Mouse (Mus musculus) midbrain, embryonic 11.5 days (tissue): Measurements from ENCODE around the gene Tmem230. TPM values are rescaled to one million over a fixed set of nuclear protein-coding genes. Genes with fewer than 3 reads are reported as not detected.
"Not testable (repeated sequence)": the region's sequence is repeated elsewhere in the genome, so short reads cannot be mapped to it uniquely, and the experiment has no call there.

Source experiments
- ATAC-seq: fragments of 200-750 bp; cut with Nextera tagmentation; 2 replicates; pipeline ENCODE4 v1.8.0; 2017; ENCODE audit warnings: moderate TSS enrichment, moderate library complexity; ENCODE audit not compliant: low FRiP score
- DNase-seq: peaks from one replicate; pipeline ENCODE4 v3.0.0; 2015; ENCODE audit warnings: low spot score; ENCODE audit errors: missing footprints
- H3K27ac ChIP-seq: fragments of 300-500 bp; sonication (generic); 2 replicates; pipeline ENCODE4 v1.5.1; 2014; ENCODE audit warnings: low read depth, low read length
- H3K27me3 ChIP-seq: fragments of 300-500 bp; sonication (generic); 2 replicates; pipeline ENCODE4 v1.6.1; 2014; ENCODE audit warnings: mild to moderate bottlenecking, low read length, moderate library complexity, mixed read lengths; ENCODE audit not compliant: control insufficient read depth, insufficient read depth
- H3K36me3 ChIP-seq: fragments of 300-500 bp; sonication (generic); 2 replicates; pipeline ENCODE4 v1.6.1; 2014; ENCODE audit warnings: mild to moderate bottlenecking, low read length, moderate library complexity, mixed read lengths; ENCODE audit not compliant: control insufficient read depth, insufficient read depth
- H3K4me1 ChIP-seq: fragments of 300-500 bp; sonication (generic); 2 replicates; pipeline ENCODE4 v1.6.1; 2014; ENCODE audit warnings: low read length; ENCODE audit not compliant: control insufficient read depth, insufficient read depth
- H3K4me2 ChIP-seq: fragments of 300-500 bp; sonication (generic); 2 replicates; pipeline ENCODE4 v1.6.1; 2014; ENCODE audit warnings: mild to moderate bottlenecking, moderate library complexity
- H3K4me3 ChIP-seq: fragments of 300-500 bp; sonication (generic); 2 replicates; pipeline ENCODE4 v1.5.1; 2014; ENCODE audit warnings: low read depth, low read length
- H3K9ac ChIP-seq: fragments of 300-500 bp; sonication (generic); 2 replicates; pipeline ENCODE4 v1.6.1; 2014; ENCODE audit warnings: low read length
- H3K9me3 ChIP-seq: fragments of 300-500 bp; sonication (generic); 2 replicates; pipeline ENCODE4 v1.6.1; 2016; ENCODE audit warnings: low read length; ENCODE audit not compliant: control insufficient read depth
- WGBS: fragments of 180-500 bp; shearing (Covaris S2); extraction: QIAGEN DNeasy Blood & Tissue Kit; methylation state at CpG from one replicate; pipeline ENCODE4 v1.1.7; 2014; 5-methylcytosine and 5-hydroxymethylcytosine counted together
- polyA plus RNA-seq: library from polyadenylated mRNA; unstranded; fragments of >200 nt; fragmentation: Nextera tagmentation; extraction: Ambion mirVana; gene quantifications from 2 replicates; pipeline ENCODE4 v1.2.1, GENCODE M21; 2014

The Tmem230 gene
- polyA plus RNA-seq = 54.2 and 57.1 TPM in 2 replicates

- H3K4me3 ChIP-seq = peak within 1 kb of the TSS; percentile 58
- peak; percentile 95 for ATAC-seq
- peak; percentile 99 for DNase-seq
- no peaks in the 10 kb centered on the region for H3K27me3 ChIP-seq
- WGBS = 6% methylated on average over 50 of the region's 50 CpGs
- peak within 1 kb of the TSS; percentile 75 for H3K4me2 ChIP-seq
- peak within 1 kb of the TSS; percentile 48 for H3K27ac ChIP-seq
- H3K36me3 ChIP-seq = peaks cover 5% of the 10 kb centered on the region; the same call in 1 of the 2 replicates
- H3K9ac ChIP-seq = peak within 1 kb of the TSS; percentile 73
- H3K9me3 ChIP-seq = no peaks in the 10 kb centered on the region
- H3K4me1 ChIP-seq = peaks cover 13% of the 10 kb centered on the region
Observed at GRCm38 (mm10) chr2:132247539-132248313, at the start of gene Tmem230. Gene Tmem230 (minus strand): TSS chr2:132247807.

GRCm38 (mm10) chr2:132293694-132294450 is 46.3 kb upstream of the Tmem230 start:
- WGBS = 95% methylated on average over 10 of the region's 10 CpGs
- Histone ChIP-seq H3K4me1 (peaks cover 8% of the 10 kb centered on the region; the same call in 1 of the 2 replicates), H3K36me3 (peaks cover 9% of the 10 kb centered on the region; the same call in 1 of the 2 replicates), H3K4me3 (no peak overlapping the region), H3K27ac (no peak overlapping the region), H3K4me2 (no peak overlapping the region), H3K9me3 (no peaks in the 10 kb centered on the region), H3K9ac (no peak overlapping the region), H3K27me3 (no peaks in the 10 kb centered on the region)
- ATAC-seq = no peak
- DNase-seq = peak; percentile 23

- Histone ChIP-seq H3K36me3 (peaks cover 6% of the 10 kb centered on the region; the same call in 1 of the 2 replicates), H3K4me2 (no peak overlapping the region), H3K9me3 (no peaks in the 10 kb centered on the region), H3K4me3 (no peak overlapping the region), H3K9ac (no peak overlapping the region), H3K27me3 (no peaks in the 10 kb centered on the region), H3K4me1 (peaks cover 8% of the 10 kb centered on the region; the same call in 1 of the 2 replicates), H3K27ac (no peak overlapping the region)
- 34% methylated on average over 4 of the region's 4 CpGs for WGBS
- DNase-seq (no peak), ATAC-seq (peak; percentile 33; the same call in 1 of the 2 replicates)
Observed at GRCm38 (mm10) chr2:132292083-132292482, 44.5 kb upstream of the Tmem230 start.

- no peak overlapping the region for H3K27ac ChIP-seq
- peaks cover 8% of the 10 kb centered on the region; the same call in 1 of the 2 replicates for H3K4me1 ChIP-seq
- no peak for ATAC-seq
- H3K4me2 ChIP-seq = no peak overlapping the region
- WGBS = 62% methylated on average over 3 of the region's 3 CpGs
- no peaks in the 10 kb centered on the region for H3K27me3 ChIP-seq
- H3K36me3 ChIP-seq = peaks cover 6% of the 10 kb centered on the region; the same call in 1 of the 2 replicates
- H3K4me3 ChIP-seq = no peak overlapping the region
- no peak overlapping the region for H3K9ac ChIP-seq
- no peaks in the 10 kb centered on the region for H3K9me3 ChIP-seq
- DNase-seq = peak; percentile 83
Observed at GRCm38 (mm10) chr2:132291265-132291664, 43.7 kb upstream of the Tmem230 start.

GRCm38 (mm10) chr2:132290808-132291207 is 43.2 kb upstream of the Tmem230 start:
- no peaks in the 10 kb centered on the region for H3K9me3 ChIP-seq
- 71% methylated on average over 6 of the region's 6 CpGs for WGBS
- peaks cover 8% of the 10 kb centered on the region; the same call in 1 of the 2 replicates for H3K4me1 ChIP-seq
- H3K27me3 ChIP-seq = no peaks in the 10 kb centered on the region
- no peak overlapping the region for H3K4me2 ChIP-seq
- no peak for DNase-seq
- no peak overlapping the region for H3K9ac ChIP-seq
- peaks cover 3% of the 10 kb centered on the region; the same call in 1 of the 2 replicates for H3K36me3 ChIP-seq
- no peak overlapping the region for H3K27ac ChIP-seq
- H3K4me3 ChIP-seq = no peak overlapping the region
- no peak for ATAC-seq

GRCm38 (mm10) chr2:132289213-132289612 is 41.6 kb upstream of the Tmem230 start:
- DNase-seq = peak; percentile 35
- not testable (repeated sequence) for H3K9me3 ChIP-seq, H3K4me1 ChIP-seq, H3K27me3 ChIP-seq, H3K4me2 ChIP-seq, H3K36me3 ChIP-seq, H3K9ac ChIP-seq, H3K27ac ChIP-seq, H3K4me3 ChIP-seq, ATAC-seq
- WGBS = 85% methylated on average over 5 of the region's 7 CpGs

DNA sequence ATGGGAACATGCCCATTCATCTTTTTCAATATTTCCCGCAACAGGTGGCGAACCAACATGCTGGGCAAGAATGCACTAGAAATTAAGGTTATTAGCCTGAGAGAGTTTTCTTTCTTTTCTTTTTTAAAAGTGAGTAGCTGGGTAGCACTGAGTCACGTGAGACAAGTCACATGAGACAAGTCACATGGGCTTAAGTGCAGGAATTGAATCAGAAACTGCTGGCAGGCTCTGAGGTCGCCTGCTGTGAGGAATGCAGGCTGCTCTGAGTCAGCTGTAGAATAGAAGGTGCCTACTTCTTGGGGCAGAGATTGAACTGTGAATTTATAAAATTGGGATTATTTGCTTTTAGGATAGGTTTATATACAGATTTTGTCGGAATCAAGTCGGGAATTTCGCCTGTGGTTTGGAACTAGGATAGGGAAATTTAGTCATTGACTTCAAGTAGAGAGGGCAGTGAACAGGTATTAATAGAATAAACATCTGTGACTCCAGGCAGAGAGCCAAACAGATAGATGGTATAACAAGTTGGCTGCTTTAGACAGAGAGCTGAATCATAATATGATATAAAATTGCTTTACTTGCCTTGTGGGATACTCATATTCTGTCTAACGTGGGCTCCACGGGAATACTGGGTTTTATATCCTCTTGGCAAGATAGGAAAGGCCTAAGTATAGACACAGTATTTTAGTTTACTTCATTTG is 38.9 kb upstream of the Tmem230 start:
- Histone ChIP-seq H3K9me3 (no peaks in the 10 kb centered on the region), H3K9ac (no peak overlapping the region), H3K4me3 (no peak overlapping the region), H3K27me3 (no peaks in the 10 kb centered on the region), H3K4me1 (peaks cover 25% of the 10 kb centered on the region), H3K4me2 (no peak overlapping the region), H3K36me3 (no peaks in the 10 kb centered on the region), H3K27ac (no peak overlapping the region)
- DNase-seq = peak; percentile 23
- ATAC-seq = no peak
- 90% methylated on average over 9 of the region's 9 CpGs for WGBS

DNA sequence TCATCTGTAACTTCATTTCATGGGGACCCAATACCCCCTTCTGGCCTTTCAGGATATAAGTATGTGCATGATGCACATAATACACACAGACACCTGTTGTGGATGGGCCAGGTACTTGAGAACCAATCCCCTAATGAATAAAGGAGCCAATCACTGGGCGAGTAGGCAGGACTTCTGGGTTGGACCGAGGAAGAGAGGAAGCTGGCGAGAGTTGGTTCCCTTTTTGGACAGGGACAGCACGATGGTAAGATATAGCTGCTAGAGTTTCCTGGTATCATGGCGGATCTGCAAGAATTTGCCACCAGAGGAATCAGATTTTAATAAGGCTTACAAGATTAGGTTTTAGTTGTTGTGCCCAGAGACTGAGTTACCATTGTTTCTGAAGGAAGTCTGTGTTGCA is 38.1 kb upstream of the Tmem230 start:
- not testable (repeated sequence) for H3K4me2 ChIP-seq, H3K27ac ChIP-seq

More for the DNA sequence above, 38.1 kb upstream of the Tmem230 start:
- peak; percentile 76 for DNase-seq
- H3K27me3 ChIP-seq, H3K4me3 ChIP-seq, H3K9ac ChIP-seq, ATAC-seq, H3K9me3 ChIP-seq, H3K36me3 ChIP-seq: not testable (repeated sequence)
- peaks cover 22% of the 10 kb centered on the region for H3K4me1 ChIP-seq
- WGBS = 93% methylated on average over 5 of the region's 5 CpGs
